In genomic region chr1:167969545-167969944, GRCm38 (mm10) we compare ENCODE assay signal across 12 mouse cellular contexts.
DNase-seq lines count a peak whose midpoint lies in the region; ATAC-seq and TF ChIP-seq lines count a peak whose summit lies in the region.
"Had no signal": no experiment of that assay in that cellular context is flagged by ENCODE, and none has a peak within 500 bp of the region (broad histone marks: within the 10 kb centered on the region; RNA-seq: fewer than 3 reads in every experiment).

No protein-coding gene starts in this region.

- no peak overlapping the region for H3K4me3 ChIP-seq in hindbrain, embryonic 16.5 days (ENCODE audit: low read length)
- no peak overlapping the region for H3K4me3 ChIP-seq in hindbrain, embryonic 12.5 days
- H3K4me3 ChIP-seq in ES-Bruce4 (ENCODE audit: low read depth, low read length) = no peak overlapping the region
- H3K4me3 ChIP-seq: kidney, embryonic 15.5 days; liver, embryonic 15.5 days had no signal

- intact Hi-C loops in gastrocnemius, postnatal 36 days (cut with DNase I) = no loop called here
- intact Hi-C loops in left cerebral cortex, postnatal 25 days (cut with DNase I) = no loop called here

- peak; percentile 6 for DNase-seq in embryo, embryonic 10.5 days (ENCODE audit: low spot score)
- no peak for DNase-seq in embryo, embryonic 10 days (ENCODE audit: low spot score)
- peak; percentile 31 for DNase-seq in heart, postnatal 4 days
- no peak for DNase-seq in gastrocnemius, postnatal 36 days
- DNase-seq in left cerebral cortex, postnatal 25 days (ENCODE audit: low spot score in 2 of 2) = no peak
- DNase-seq: adrenal gland, postnatal 10 days; gastrocnemius, postnatal 25 days had no signal

- WGBS in hindbrain, embryonic 16.5 days = 33% methylated on average over 3 of the region's 3 CpGs
- 38% methylated on average over 3 of the region's 3 CpGs for WGBS in hindbrain, embryonic 12.5 days

- H3K9me3 ChIP-seq in hindbrain, embryonic 16.5 days (ENCODE audit: control insufficient read depth, low read length) = no peaks in the 10 kb centered on the region
- no peaks in the 10 kb centered on the region for H3K9me3 ChIP-seq in hindbrain, embryonic 12.5 days (replicated peaks)
- H3K9me3 ChIP-seq in ES-Bruce4 (replicated peaks; ENCODE audit: control insufficient read depth, insufficient read depth, low read length, poor library complexity, severe bottlenecking) = no peaks in the 10 kb centered on the region; the same call in none of the 2 replicates
- H3K9me3 ChIP-seq: kidney, embryonic 15.5 days; liver, embryonic 15.5 days had no signal

- H3K27me3 ChIP-seq in hindbrain, embryonic 16.5 days (replicated peaks; ENCODE audit: control insufficient read depth, insufficient read depth, low read length) = no peaks in the 10 kb centered on the region
- 0 out of 2 replicates have a peak, but pooled peaks cover 7% of the 10 kb centered on the region for H3K27me3 ChIP-seq in hindbrain, embryonic 12.5 days
- H3K27me3 ChIP-seq in ES-Bruce4 (ENCODE audit: control insufficient read depth, insufficient read depth, low read length, poor library complexity, severe bottlenecking) = no peaks in the 10 kb centered on the region
- H3K27me3 ChIP-seq: kidney, embryonic 15.5 days; liver, embryonic 15.5 days had no signal

- TF ChIP-seq POLR2A in ES-Bruce4 (IDR thresholded peaks at IDR 0.05; ENCODE audit: insufficient read depth, low read length) = no peak

- no peak overlapping the region for H3K4me2 ChIP-seq in hindbrain, embryonic 16.5 days (ENCODE audit: low read length)
- no peak overlapping the region for H3K4me2 ChIP-seq in hindbrain, embryonic 12.5 days (replicated peaks)
- H3K4me2 ChIP-seq: kidney, embryonic 15.5 days; liver, embryonic 15.5 days had no signal

- peak; percentile 67; the same call in 1 of the 2 replicates for ATAC-seq in hindbrain, embryonic 16.5 days
- no peak; the same call in 1 of the 2 replicates for ATAC-seq in hindbrain, embryonic 12.5 days (ENCODE audit: low FRiP score)

- no peak overlapping the region for H3K27ac ChIP-seq in hindbrain, embryonic 16.5 days (ENCODE audit: low read depth, low read length)
- no peak overlapping the region for H3K27ac ChIP-seq in hindbrain, embryonic 12.5 days
- H3K27ac ChIP-seq in ES-Bruce4 (ENCODE audit: insufficient read depth, low read length) = no peak overlapping the region
- H3K27ac ChIP-seq: kidney, embryonic 15.5 days; liver, embryonic 15.5 days had no signal

- TF ChIP-seq CTCF in ES-Bruce4 (IDR thresholded peaks at IDR 0.05; ENCODE audit: low read depth, low read length) = no peak

- 0 out of 2 replicates have a peak, but pooled peaks have one; percentile 10 for TF ChIP-seq EP300 in ES-Bruce4 (IDR thresholded peaks at IDR 0.05; ENCODE audit: insufficient read depth, low read depth, low read length)

- no peaks in the 10 kb centered on the region for H3K4me1 ChIP-seq in hindbrain, embryonic 16.5 days (ENCODE audit: control insufficient read depth, insufficient read depth, low read depth, low read length)
- H3K4me1 ChIP-seq in hindbrain, embryonic 12.5 days = peaks cover 6% of the 10 kb centered on the region; the same call in 1 of the 2 replicates
- H3K4me1 ChIP-seq in ES-Bruce4 (ENCODE audit: control insufficient read depth, insufficient read depth, low read length) = peaks cover 2% of the 10 kb centered on the region
- H3K4me1 ChIP-seq: kidney, embryonic 15.5 days; liver, embryonic 15.5 days had no signal

- no peak overlapping the region for H3K9ac ChIP-seq in hindbrain, embryonic 16.5 days (ENCODE audit: low read depth, low read length)
- H3K9ac ChIP-seq in hindbrain, embryonic 12.5 days = no peak overlapping the region
- H3K9ac ChIP-seq in ES-Bruce4 (ENCODE audit: low read depth, poor library complexity, severe bottlenecking) = no peak overlapping the region
- H3K9ac ChIP-seq: kidney, embryonic 15.5 days; liver, embryonic 15.5 days had no signal

- no peaks in the 10 kb centered on the region for H3K36me3 ChIP-seq in hindbrain, embryonic 16.5 days (ENCODE audit: control insufficient read depth, insufficient read depth, low read length)
- H3K36me3 ChIP-seq in hindbrain, embryonic 12.5 days = no peaks in the 10 kb centered on the region
- H3K36me3 ChIP-seq in ES-Bruce4 (ENCODE audit: control insufficient read depth, insufficient read depth, low read length, poor library complexity, severe bottlenecking) = no peaks in the 10 kb centered on the region
- H3K36me3 ChIP-seq: kidney, embryonic 15.5 days; liver, embryonic 15.5 days had no signal

Comparison
In these comparisons a context has a peak if more than half of its experiments do, and no peak if none do; other contexts are left out.
1. DNase-seq: peak in embryo, embryonic 10.5 days (single experiment) and heart, postnatal 4 days (single experiment); none in embryo, embryonic 10 days (single experiment), gastrocnemius, postnatal 36 days (0 of 2) and left cerebral cortex, postnatal 25 days (0 of 2).